Mouse (Mus musculus) erythroid progenitor cell, adult 5-6 weeks (primary cell): ENCODE results near the gene A930017K11Rik. TPM values are rescaled to one million over a fixed set of nuclear protein-coding genes. Genes with fewer than 3 reads are reported as not detected.

Experiments used
- total RNA-seq, 2 experiments: library from RNA; stranded (forward) in 1 of 2; stranded (reverse) in 1 of 2; fragments of 150-400 nt in 1 of 2; fragments of 186-747, 209-891 nt in 1 of 2; gene quantifications; 2 replicates each; pipeline versions ENCODE4 v1.2.3 to v1.2.4; 2015 to 2017; ENCODE audit warnings: low replicate concordance in 2 of 2

Gene A930017K11Rik
- total RNA-seq, 2 experiments from 2014 or later, result not detected

Other genes starting within 250 kb of the A930017K11Rik start
Only the 30 nearest of the 33 such genes appear.
- gene Rpusd1, start 224.9 kb downstream of the A930017K11Rik start, total RNA-seq (2015; ENCODE audit: low replicate concordance), result 1.1 and 2.1 TPM in 2 replicates
- gene Rpusd1, start 224.9 kb downstream of the A930017K11Rik start, total RNA-seq (2017; ENCODE audit: low replicate concordance), result 0.26 and 3.7 TPM in 2 replicates
- not detected in 2 replicates for gene Mslnl, start 216.5 kb downstream of the A930017K11Rik start, total RNA-seq (2015; ENCODE audit: low replicate concordance)
- gene Mslnl, start 216.5 kb downstream of the A930017K11Rik start, total RNA-seq (2017; ENCODE audit: low replicate concordance), result not detected in 2 replicates
- not detected in 2 replicates for gene Msln, start 198.2 kb downstream of the A930017K11Rik start, total RNA-seq (2015; ENCODE audit: low replicate concordance)
- gene Msln, start 198.2 kb downstream of the A930017K11Rik start, total RNA-seq (2017; ENCODE audit: low replicate concordance), result not detected in 2 replicates
- gene Narfl, start 178.8 kb downstream of the A930017K11Rik start, total RNA-seq (2015; ENCODE audit: low replicate concordance), result 0.42 and 6.8 TPM in 2 replicates
- gene Narfl, start 178.8 kb downstream of the A930017K11Rik start, total RNA-seq (2017; ENCODE audit: low replicate concordance), result 7.1 and 12.0 TPM in 2 replicates
- gene Haghl, start 166.9 kb downstream of the A930017K11Rik start, total RNA-seq (2015; ENCODE audit: low replicate concordance), result 8.6 and 9.6 TPM in 2 replicates
- 2.3 and 6.0 TPM in 2 replicates for gene Haghl, start 166.9 kb downstream of the A930017K11Rik start, total RNA-seq (2017; ENCODE audit: low replicate concordance)
- not detected in 2 replicates for gene Ccdc78, start 166.0 kb downstream of the A930017K11Rik start, total RNA-seq (2015; ENCODE audit: low replicate concordance)
- not detected in 2 replicates for gene Ccdc78, start 166.0 kb downstream of the A930017K11Rik start, total RNA-seq (2017; ENCODE audit: low replicate concordance)
- 38.1 and 51.5 TPM in 2 replicates for gene Fam173a, start 159.7 kb downstream of the A930017K11Rik start, total RNA-seq (2015; ENCODE audit: low replicate concordance)
- gene Fam173a, start 159.7 kb downstream of the A930017K11Rik start, total RNA-seq (2017; ENCODE audit: low replicate concordance), result 5.4 and 16.7 TPM in 2 replicates
- not detected in 2 replicates for gene AC134908.4, start 156.9 kb downstream of the A930017K11Rik start, total RNA-seq (2015; ENCODE audit: low replicate concordance)
- not detected in 2 replicates for gene AC134908.4, start 156.9 kb downstream of the A930017K11Rik start, total RNA-seq (2017; ENCODE audit: low replicate concordance)
- not detected in 2 replicates for gene Metrn, start 155.4 kb downstream of the A930017K11Rik start, total RNA-seq (2015; ENCODE audit: low replicate concordance)
- gene Metrn, start 155.4 kb downstream of the A930017K11Rik start, total RNA-seq (2017; ENCODE audit: low replicate concordance), result 5.4 and 5.9 TPM in 2 replicates
- not detected in 2 replicates for gene Fbxl16, start 143.5 kb downstream of the A930017K11Rik start, total RNA-seq (2015; ENCODE audit: low replicate concordance)
- not detected in 2 replicates for gene Fbxl16, start 143.5 kb downstream of the A930017K11Rik start, total RNA-seq (2017; ENCODE audit: low replicate concordance)
- gene Wdr24, start 128.9 kb downstream of the A930017K11Rik start, total RNA-seq (2015; ENCODE audit: low replicate concordance), result 4.2 and 6.5 TPM in 2 replicates
- 7.0 and 14.5 TPM in 2 replicates for gene Wdr24, start 128.9 kb downstream of the A930017K11Rik start, total RNA-seq (2017; ENCODE audit: low replicate concordance)
- 5.4 and 6.1 TPM in 2 replicates for gene Jmjd8, start 123.7 kb downstream of the A930017K11Rik start, total RNA-seq (2015; ENCODE audit: low replicate concordance)
- gene Jmjd8, start 123.7 kb downstream of the A930017K11Rik start, total RNA-seq (2017; ENCODE audit: low replicate concordance), result 2.7 and 9.1 TPM in 2 replicates
- gene Stub1, start 119.2 kb downstream of the A930017K11Rik start, total RNA-seq (2015; ENCODE audit: low replicate concordance), result 58.7 and 86.4 TPM in 2 replicates
- gene Stub1, start 119.2 kb downstream of the A930017K11Rik start, total RNA-seq (2017; ENCODE audit: low replicate concordance), result 47.1 and 58.4 TPM in 2 replicates
- gene Rhbdl1, start 115.3 kb downstream of the A930017K11Rik start, total RNA-seq (2015; ENCODE audit: low replicate concordance), result 4.6 TPM in 1 of 2 replicates, not detected in the other
- gene Rhbdl1, start 115.3 kb downstream of the A930017K11Rik start, total RNA-seq (2017; ENCODE audit: low replicate concordance), result 0.77 TPM in 1 of 2 replicates, not detected in the other
- gene Gm20683, start 110.8 kb downstream of the A930017K11Rik start, total RNA-seq (2015; ENCODE audit: low replicate concordance), result 1.3 and 1.4 TPM in 2 replicates
- gene Gm20683, start 110.8 kb downstream of the A930017K11Rik start, total RNA-seq (2017; ENCODE audit: low replicate concordance), result 1.8 TPM in 1 of 2 replicates, not detected in the other
- gene Rhot2, start 107.7 kb downstream of the A930017K11Rik start, total RNA-seq (2015; ENCODE audit: low replicate concordance), result 34.4 and 37.1 TPM in 2 replicates
- gene Rhot2, start 107.7 kb downstream of the A930017K11Rik start, total RNA-seq (2017; ENCODE audit: low replicate concordance), result 39.1 and 41.5 TPM in 2 replicates
- gene Wdr90, start 91.1 kb downstream of the A930017K11Rik start, total RNA-seq (2015; ENCODE audit: low replicate concordance), result 52.8 and 61.6 TPM in 2 replicates
- 26.4 and 37.6 TPM in 2 replicates for gene Wdr90, start 91.1 kb downstream of the A930017K11Rik start, total RNA-seq (2017; ENCODE audit: low replicate concordance)
- gene Mcrip2, start 83.8 kb downstream of the A930017K11Rik start, total RNA-seq (2015; ENCODE audit: low replicate concordance), result 4.2 and 11.9 TPM in 2 replicates
- 3.5 TPM in 1 of 2 replicates, not detected in the other for gene Mcrip2, start 83.8 kb downstream of the A930017K11Rik start, total RNA-seq (2017; ENCODE audit: low replicate concordance)
- 10.1 and 17.3 TPM in 2 replicates for gene Mettl26, start 77.5 kb downstream of the A930017K11Rik start, total RNA-seq (2015; ENCODE audit: low replicate concordance)
- 7.1 and 7.7 TPM in 2 replicates for gene Mettl26, start 77.5 kb downstream of the A930017K11Rik start, total RNA-seq (2017; ENCODE audit: low replicate concordance)
- gene Wfikkn1, start 71.7 kb downstream of the A930017K11Rik start, total RNA-seq (2015; ENCODE audit: low replicate concordance), result not detected in 2 replicates
- 0.26 and 1.7 TPM in 2 replicates for gene Wfikkn1, start 71.7 kb downstream of the A930017K11Rik start, total RNA-seq (2017; ENCODE audit: low replicate concordance)
- gene Rab40c, start 32.8 kb downstream of the A930017K11Rik start, total RNA-seq (2015; ENCODE audit: low replicate concordance), result 2.2 and 2.5 TPM in 2 replicates
- gene Rab40c, start 32.8 kb downstream of the A930017K11Rik start, total RNA-seq (2017; ENCODE audit: low replicate concordance), result 0.98 and 3.2 TPM in 2 replicates
- 1,618 and 1,746 TPM in 2 replicates for gene Pigq, start 7.6 kb downstream of the A930017K11Rik start, total RNA-seq (2015; ENCODE audit: low replicate concordance)
- 1,554 and 1,638 TPM in 2 replicates for gene Pigq, start 7.6 kb downstream of the A930017K11Rik start, total RNA-seq (2017; ENCODE audit: low replicate concordance)
- gene Nhlrc4, start 7.6 kb downstream of the A930017K11Rik start, total RNA-seq (2015; ENCODE audit: low replicate concordance), result 13.7 and 13.8 TPM in 2 replicates
- 13.7 and 18.9 TPM in 2 replicates for gene Nhlrc4, start 7.6 kb downstream of the A930017K11Rik start, total RNA-seq (2017; ENCODE audit: low replicate concordance)
- gene Capn15, start 33.2 kb upstream of the A930017K11Rik start, total RNA-seq (2015; ENCODE audit: low replicate concordance), result 9.6 and 9.7 TPM in 2 replicates
- gene Capn15, start 33.2 kb upstream of the A930017K11Rik start, total RNA-seq (2017; ENCODE audit: low replicate concordance), result 5.7 and 9.1 TPM in 2 replicates
- gene Rab11fip3, start 117.0 kb upstream of the A930017K11Rik start, total RNA-seq (2015; ENCODE audit: low replicate concordance), result not detected in 2 replicates
- gene Rab11fip3, start 117.0 kb upstream of the A930017K11Rik start, total RNA-seq (2017; ENCODE audit: low replicate concordance), result 0.26 TPM in 1 of 2 replicates, not detected in the other
- gene Decr2, start 137.8 kb upstream of the A930017K11Rik start, total RNA-seq (2015; ENCODE audit: low replicate concordance), result 1.8 TPM in 1 of 2 replicates, not detected in the other
- gene Decr2, start 137.8 kb upstream of the A930017K11Rik start, total RNA-seq (2017; ENCODE audit: low replicate concordance), result 1.4 TPM in 1 of 2 replicates, not detected in the other
- 3.6 and 5.9 TPM in 2 replicates for gene Nme4, start 143.0 kb upstream of the A930017K11Rik start, total RNA-seq (2015; ENCODE audit: low replicate concordance)
- 3.4 TPM in 1 of 2 replicates, not detected in the other for gene Nme4, start 143.0 kb upstream of the A930017K11Rik start, total RNA-seq (2017; ENCODE audit: low replicate concordance)
- 13.0 and 13.8 TPM in 2 replicates for gene Tmem8, start 160.7 kb upstream of the A930017K11Rik start, total RNA-seq (2015; ENCODE audit: low replicate concordance)
- gene Tmem8, start 160.7 kb upstream of the A930017K11Rik start, total RNA-seq (2017; ENCODE audit: low replicate concordance), result 6.7 and 8.9 TPM in 2 replicates
- gene Mrpl28, start 170.9 kb upstream of the A930017K11Rik start, total RNA-seq (2015; ENCODE audit: low replicate concordance), result 32.3 and 39.3 TPM in 2 replicates
- gene Mrpl28, start 170.9 kb upstream of the A930017K11Rik start, total RNA-seq (2017; ENCODE audit: low replicate concordance), result 27.6 and 30.9 TPM in 2 replicates
- gene Axin1, start 186.1 kb upstream of the A930017K11Rik start, total RNA-seq (2015; ENCODE audit: low replicate concordance), result 12.2 and 35.3 TPM in 2 replicates
- gene Axin1, start 186.1 kb upstream of the A930017K11Rik start, total RNA-seq (2017; ENCODE audit: low replicate concordance), result 44.4 and 84.3 TPM in 2 replicates